Mouse (Mus musculus): ENCODE data around the gene Fblim1. TPM values are rescaled to one million over a fixed set of nuclear protein-coding genes. Genes with fewer than 3 reads are reported as not detected.

The Fblim1 gene
- polyA plus RNA-seq, 1 experiment, result 35.2 TPM

DNA sequence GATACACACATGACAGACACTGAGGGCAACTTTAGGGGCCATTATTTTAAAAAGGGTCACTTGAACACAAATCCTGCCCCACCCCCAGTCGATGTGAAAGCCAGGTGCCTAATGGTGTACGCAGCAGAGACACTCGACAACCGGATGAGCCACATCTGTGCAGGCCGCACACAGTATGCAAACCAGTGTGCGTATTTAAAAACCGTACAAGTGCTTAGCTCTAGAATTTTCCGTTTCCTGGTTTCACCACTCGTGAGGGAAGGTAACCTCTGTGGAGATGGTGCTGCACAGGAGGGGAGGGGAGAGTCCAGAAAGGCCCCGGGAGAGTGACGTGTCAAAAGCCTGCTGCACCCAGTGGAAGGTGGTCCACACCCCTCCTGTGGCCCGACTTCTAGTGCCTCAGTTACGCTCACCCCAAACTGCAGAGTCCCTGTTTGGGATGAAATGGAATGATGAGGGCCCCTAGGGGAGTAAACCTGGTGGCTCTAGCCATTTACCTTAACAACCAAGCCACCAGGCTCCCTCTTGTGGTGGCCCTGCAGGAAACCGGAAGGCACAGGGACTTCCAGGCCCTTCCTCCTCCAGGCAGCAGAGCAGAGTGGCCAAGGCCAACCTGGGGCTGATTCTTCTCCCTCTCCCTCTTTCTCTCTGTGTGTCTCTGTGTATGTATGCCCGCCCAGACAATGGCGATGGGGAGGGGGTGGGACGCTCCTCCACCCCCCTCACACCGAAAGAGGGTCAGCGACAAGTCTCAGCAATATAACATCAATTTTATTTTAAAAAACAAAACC, 19.3 kb upstream of the Fblim1 start:
- DNase-seq (ENCODE audit: low read depth), result no peak

DNA sequence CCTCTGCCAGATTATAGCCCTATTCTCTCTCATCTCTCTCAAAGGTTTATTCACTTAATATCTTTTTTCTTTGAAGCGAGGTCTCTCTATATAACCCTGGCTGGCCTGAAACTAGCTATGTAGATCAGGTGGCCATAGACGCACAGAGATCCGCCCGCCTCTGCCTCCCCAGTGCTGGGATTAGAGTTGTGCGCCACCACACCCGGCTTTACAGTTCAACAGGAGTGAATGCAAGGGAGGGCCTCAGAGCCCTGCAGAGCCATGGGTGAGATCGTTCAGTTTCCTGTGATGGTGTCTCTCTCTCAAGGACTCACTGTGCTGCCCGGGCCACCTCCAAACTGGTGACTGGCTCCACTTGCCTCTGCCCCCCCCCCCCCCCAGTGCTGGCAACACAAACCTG, 18.2 kb upstream of the Fblim1 start:
- DNase-seq (ENCODE audit: low read depth), result no peak

DNA sequence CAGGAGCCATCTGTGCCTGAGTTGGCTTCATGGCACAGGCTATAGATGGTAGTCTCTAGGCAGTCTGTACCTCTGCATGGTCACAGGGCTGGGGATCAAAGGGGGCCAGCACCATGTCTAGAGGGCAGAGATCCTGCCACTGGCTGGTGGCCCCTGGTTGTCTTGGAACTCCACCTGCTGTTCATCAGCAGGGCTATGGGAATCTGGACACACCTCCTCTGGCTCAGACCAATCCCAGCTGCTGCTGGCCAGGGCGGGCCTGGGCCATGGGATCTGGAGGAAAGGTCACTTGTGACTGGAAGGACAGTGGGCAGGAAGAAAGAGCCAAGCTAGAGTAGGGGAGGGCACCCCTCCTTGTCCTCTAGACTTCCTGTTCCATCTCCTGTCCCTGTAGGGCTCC, 17.8 kb upstream of the Fblim1 start, which contains the start of gene Slc25a34:
TSS of gene Slc25a34 (minus strand) at position 156 of the 400 bp plus-strand sequence.
- no peak for DNase-seq (ENCODE audit: low read depth)

DNA sequence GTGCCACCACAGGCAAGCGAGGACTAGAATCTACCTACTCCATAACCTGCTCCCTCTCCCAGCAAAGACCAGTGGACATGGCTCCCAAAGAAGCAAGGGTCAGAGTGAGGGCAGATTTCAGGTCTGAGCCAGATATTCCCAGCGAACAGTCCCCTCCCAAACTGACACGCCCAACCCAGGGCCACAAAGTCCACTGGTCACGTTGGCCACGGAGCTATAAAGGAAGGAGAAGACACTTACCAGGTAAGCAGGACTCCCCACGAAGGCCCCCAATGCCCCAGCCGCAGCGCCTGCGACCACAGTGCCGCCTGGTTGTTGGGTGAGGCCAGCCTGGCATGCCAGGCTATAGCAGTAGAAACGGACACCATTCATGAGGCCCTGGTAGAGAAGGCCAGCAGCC, 17.1 kb upstream of the Fblim1 start:
- no peak for DNase-seq (ENCODE audit: low read depth)

DNA sequence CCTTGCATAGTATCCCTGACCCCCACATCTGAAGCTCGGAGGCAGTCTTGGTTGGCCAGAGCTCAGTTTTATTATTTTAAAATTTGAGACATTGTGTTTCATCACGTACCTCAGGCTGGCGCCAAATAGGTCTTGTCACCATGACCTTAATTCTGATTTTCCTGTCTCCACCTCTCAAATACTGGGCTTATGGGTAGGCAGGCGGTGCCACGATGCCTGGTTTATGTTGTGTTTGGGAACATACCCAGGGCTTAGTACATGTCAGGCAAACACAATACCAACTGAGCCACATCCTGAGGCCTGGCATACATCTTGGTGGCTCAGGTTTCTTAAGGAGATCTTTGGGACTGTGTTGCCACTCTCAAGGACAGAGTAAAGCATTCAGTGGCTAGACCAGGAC, 16.7 kb upstream of the Fblim1 start:
- DNase-seq (ENCODE audit: low read depth), result no peak

DNA sequence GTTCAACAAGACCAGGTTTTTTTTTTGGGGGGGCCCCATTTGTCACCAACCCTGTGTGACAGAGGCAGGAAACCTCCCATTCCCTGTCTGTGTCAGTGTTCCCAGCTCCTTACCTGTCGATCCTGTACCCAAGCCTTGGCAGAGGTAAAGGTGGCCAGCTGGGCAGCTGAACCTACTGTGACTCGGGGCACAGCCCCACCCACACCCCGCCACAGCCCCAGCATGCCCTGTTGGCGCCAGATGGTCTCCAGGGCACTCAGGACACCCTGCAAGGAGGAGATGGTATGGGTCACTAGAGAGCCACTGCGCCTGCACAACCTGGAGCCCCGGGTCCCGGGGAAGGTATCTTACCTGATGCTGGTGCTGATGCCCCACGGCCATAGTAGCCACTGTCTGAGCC, 16.2 kb upstream of the Fblim1 start:
- no peak for DNase-seq (ENCODE audit: low read depth)

DNA sequence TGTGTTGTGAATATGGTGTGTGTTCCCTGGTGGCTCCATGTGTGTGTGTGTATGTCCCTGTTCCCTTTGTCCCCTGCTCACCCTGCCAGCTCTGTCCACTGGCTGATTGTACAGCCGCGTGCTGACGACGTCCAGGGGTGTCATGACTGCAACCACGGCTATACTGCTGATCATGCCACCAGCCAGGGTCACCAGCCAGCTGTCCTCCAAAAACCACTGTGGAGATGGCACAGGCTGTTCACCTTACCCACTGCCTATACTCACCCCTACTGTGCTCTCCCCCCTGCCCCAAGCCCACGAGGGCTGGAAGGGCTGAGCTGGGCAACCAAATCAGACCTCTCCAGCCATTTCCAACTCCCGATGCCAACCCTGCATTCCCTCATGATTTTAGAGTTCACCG, 15.4 kb upstream of the Fblim1 start:
- DNase-seq (ENCODE audit: low read depth), result no peak

DNA sequence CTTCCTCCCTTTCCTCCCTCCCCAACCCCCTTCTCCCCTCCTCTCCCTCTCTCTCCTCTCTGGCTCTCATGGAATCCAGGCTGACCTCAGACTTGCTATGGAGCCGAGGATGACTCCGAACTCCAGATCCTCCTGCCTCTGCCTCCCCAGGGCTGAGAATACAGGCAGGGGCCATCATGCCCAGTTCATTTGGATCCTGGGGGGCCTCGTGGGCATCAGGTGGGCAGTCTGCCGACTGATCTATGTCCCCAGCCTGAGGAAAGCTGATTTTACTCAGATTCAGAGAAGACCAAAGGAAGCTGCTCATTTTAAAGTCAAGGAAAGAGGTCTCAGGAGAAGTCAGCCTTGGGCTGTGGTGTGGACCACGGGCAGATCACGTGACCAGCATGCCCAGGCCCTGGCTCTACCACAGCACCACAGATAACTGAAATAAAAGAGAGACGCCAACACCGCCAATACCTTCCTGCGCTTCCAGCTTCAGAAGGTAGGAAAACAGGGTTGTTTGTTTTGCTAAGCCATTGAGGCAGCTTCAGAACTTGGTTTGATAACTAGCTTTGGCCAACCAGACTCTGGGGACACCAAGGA, 13.5 kb upstream of the Fblim1 start:
- DNase-seq (ENCODE audit: low read depth), result no peak

DNA sequence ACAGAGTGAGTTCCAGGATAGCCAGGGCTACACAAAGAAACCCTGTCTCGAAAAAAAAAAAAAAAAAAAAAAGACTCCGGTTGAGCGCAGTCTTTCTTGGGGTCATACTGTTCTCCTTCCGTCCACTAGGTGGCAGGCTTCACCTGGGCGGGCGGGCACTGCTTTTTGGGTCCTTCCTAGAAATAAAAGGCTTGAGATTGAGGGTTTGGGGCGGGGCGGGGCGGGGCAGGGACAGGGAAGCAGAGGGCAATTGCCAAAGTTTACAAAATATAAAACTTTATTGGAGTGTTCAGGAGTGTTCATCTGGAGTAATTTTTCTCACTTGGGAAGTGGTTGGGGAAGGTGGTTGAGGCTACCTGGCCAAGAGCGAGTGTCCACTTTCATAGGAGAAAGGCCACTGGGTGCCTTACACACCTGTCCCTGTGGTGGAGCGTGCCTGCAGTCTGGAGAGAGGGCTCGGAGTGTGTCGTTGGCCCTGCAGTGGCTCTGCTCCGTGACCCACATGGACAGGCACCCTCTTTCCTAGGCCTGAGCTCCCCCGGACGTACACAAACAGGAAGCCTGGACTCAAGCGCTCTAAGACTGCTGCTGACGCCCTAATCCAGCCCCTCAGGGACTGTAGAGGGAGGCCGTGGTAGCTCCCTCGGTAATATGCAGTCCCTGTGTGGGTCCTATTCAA, 12.8 kb upstream of the Fblim1 start, which contains the start of gene Tmem82:
TSS of gene Tmem82 (minus strand) at position 69 of the 679 bp plus-strand sequence.
- DNase-seq (ENCODE audit: low read depth), result no peak

DNA sequence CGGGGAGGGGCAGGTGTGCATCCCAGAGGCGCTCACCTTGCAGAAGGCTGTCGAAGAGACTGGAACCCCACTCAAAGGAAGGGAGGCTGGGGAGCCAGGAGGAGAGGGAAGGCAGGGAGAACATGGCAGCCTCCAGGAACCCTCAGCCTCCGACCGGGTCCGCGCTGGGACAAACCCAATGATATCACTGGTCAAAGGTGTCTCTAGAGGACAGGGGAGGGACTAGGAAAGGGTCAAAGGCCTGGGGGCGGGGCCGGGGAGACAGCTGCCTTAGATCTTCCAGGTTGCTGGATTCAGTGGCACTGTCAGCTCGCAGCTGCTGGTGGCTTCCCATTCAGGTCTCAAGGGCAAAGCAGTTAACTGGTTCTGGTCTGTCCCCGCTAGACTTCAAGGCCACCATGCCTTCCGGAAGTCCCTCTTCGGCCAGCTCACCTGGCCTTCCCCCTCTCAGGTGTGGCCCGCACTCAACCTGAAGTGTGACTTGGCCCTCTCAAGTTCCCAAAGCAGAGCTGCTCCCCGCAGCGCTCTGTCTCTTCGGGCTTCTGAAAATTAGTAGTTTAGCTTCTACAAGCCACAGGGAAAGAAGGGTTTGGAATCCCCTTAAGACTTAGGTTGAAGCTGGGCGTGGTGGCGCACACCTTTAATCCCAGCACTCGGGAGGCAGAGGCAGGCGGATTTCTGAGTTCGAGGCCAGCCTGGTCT, 12.1 kb upstream of the Fblim1 start:
- no peak for DNase-seq (ENCODE audit: low read depth)

DNA sequence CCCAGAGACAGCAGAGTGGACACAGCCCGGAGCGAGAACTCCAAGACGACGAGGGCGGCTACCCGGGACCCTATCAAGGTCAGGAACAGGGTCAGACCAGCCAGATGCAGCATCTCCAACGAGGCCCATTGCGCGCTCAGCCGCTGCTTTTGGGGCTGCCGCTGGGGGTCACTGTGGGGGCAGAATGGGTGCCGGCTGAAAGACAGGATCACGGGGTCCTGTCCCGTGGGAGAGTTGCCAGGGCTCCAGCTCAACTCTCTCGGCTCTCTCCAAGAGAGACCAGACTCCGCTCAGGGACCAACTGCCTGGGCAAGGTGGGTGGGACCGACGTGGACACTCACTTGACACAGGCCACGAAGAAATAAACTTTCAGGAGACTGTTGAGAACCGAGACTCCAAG, 11.4 kb upstream of the Fblim1 start:
- no peak for DNase-seq (ENCODE audit: low read depth)

DNA sequence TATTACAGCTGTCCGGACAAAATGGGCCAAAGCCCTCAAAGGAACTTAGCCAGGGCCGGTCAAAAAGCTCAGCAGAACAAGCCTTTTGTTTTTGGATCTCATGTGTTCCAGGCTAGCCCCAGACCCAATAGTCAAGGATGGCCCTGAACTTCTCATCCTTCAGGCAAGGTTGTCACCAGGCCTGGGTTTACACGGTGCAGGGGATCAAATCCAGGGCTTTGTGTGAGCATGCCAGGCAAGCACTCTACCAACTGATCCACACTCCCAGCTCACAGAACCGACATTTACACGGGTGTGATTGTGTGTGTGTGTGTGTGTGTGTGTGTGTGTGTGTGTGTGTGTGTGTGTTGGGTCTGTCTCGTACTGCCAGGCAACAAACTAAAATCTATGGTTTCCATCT, 10.9 kb upstream of the Fblim1 start:
- no peak for DNase-seq (ENCODE audit: low read depth)

DNA sequence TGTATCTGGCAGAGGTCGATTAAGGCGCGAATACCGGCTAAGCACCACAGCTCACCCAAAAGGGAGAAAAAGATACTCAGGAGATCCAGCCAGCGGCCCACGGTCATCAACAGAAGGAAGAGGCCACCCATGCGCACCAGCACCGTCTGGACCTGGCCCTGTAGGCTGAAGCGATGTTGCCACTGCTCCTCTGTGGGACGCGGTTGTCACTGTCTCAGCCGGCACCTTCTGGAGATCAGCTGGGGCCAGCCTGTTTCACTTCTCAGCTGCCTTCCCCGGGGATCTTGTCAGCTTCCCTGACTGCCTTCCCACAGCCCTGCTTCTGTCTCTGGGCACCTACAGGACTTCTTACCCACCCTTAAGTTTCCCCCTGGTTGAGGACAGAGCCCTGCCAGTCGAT, 9.1 kb upstream of the Fblim1 start:
- DNase-seq (ENCODE audit: low read depth), result no peak

DNA sequence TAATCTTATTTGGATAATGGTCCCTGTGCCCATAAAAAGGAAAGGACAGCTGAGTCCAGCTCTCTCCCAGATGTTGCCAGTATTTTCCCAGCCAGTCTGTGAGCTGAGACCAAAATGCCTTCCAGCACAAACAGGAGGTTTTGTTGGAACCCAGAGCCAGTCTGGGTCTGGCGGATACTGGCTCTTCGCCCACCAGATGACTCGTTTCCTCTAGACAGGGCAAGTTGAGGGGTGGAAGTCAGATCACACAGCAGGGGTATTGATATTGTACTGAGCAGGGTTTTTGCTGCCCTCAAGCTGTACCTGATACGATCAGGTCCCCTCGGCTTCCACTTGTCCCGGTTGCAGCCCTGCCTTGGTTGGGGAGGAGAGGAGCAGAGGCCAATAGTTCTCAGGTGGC, 3.6 kb upstream of the Fblim1 start:
- no peak for DNase-seq (ENCODE audit: low read depth)

DNA sequence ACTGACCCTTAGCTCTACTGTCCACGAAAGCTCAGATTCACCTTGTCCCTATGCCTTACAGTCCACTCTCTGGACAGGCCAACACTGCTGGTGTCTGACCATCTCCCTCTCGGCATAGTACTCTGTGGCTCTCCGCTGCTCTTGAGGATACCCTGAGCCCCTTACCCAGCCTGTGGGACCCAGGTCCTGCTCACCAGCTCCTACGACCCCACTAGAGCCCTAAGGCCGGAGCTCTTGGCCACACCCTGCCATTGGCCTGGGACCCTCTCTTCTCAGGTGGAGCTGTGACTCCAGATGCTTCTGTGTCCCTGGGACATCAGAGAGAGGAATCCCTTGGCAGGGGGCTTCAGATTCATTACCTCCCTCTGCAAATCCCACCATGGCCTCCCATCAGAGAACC, 475 bp downstream of the Fblim1 start:
- no peak for DNase-seq (ENCODE audit: low read depth)

DNA sequence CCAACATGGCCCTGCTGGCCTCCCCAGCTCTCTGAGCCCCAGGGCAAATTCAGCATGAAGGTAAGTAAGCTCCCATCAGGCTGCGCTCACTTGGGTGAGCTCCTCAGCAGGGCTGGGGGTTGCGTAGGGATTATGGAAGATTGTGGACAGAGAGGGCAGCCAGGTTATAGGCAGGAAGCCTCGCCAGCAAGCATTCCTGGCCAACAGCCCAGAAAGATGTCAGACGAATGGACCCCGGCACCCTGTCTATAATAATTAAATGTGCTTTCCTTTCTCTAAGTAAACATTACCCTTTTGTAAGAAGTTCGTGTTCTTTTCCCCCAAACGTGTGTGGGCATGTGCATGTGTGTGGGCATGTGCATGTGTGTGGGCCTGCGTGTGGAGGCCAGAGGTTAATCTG, 1.4 kb downstream of the Fblim1 start:
- no peak for DNase-seq (ENCODE audit: low read depth)

DNA sequence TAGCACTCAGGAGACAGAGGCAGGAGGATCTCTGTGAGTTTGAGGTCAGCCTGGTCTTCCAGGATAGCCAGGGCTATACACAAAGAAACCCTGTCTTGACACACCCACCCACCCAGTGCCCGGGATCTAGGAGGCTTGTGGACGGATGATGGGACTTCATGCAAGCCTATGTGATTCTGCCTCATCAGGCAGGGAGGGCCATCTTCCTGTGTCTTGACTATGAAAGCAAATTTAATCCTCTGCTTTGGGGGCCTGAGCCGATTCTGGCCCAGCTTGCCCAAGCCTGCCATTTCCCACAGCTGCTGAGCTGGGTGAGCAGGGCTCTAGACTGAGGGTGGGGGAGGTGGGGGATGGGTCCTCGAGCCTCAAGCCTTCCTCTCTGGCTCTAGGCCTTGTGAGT, 2.0 kb downstream of the Fblim1 start:
- DNase-seq (ENCODE audit: low read depth), result no peak

DNA sequence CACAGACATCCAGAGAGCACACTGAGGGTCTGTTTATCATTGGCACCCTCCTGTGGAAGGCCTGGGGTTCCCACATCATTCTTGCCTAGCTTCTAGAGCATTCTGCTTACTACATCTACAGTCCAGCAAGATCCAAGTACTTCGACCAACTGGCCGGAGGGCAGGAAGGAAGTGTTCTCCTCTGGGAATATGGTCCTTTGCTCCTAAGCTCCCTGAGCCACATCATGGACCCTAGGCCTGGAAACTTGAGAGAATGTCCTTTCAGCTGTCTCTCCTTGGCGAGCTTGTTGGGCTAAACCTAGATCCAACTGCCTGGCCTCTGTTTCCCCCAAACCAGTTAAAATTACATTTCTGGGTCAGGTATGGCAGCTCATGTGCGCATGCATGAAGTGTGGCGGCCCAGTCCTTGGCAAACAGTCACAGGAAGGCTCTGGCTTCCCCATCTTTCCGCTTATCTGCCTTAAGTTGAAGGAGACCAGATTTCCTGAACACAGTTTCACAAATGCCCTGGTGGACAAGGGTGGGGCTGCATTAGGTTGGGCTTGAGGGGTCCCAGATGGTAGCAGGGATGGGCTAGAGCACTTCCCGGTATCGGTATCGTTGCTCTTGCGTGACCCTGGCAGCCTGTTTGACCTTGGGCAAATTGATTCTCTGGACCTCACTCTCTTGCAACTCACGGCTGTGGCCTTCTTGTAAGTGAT, 3.2 kb downstream of the Fblim1 start:
- no peak for DNase-seq (ENCODE audit: low read depth)

DNA sequence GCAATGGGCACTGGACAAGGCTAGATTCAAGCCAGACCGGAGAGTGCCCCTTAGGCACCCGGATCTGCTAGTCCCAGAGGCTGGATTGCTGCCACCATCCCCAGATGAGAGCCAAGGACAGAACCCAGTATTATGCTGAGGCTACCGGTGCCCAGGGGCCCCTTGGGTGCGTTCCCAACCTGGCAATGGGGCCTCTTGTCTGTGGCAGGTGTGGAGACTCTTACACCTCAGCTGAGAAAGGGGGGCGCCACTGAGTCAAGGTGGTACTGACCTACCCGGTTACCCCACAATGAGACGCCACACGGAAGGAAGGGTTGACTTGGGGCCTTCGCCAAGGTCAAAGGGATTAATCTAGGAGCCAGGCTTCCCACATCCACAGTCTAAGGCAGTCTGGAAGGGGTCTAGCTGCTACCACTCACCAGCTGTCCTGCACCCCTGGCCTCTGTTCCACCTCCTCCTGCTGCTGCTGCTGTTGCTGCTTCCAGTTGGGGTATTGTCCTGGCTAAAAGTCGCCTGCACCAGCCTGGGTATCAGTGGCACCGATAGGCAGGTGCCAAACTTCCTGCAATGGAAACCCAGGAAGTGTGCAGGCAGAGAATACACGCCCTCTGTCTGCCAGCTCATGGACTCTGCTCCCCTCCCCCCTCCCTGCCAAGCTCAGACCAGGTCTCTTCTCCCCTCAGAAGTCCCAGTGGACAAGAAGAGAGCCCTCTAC, 4.6 kb downstream of the Fblim1 start:
- no peak for DNase-seq (ENCODE audit: low read depth)

DNA sequence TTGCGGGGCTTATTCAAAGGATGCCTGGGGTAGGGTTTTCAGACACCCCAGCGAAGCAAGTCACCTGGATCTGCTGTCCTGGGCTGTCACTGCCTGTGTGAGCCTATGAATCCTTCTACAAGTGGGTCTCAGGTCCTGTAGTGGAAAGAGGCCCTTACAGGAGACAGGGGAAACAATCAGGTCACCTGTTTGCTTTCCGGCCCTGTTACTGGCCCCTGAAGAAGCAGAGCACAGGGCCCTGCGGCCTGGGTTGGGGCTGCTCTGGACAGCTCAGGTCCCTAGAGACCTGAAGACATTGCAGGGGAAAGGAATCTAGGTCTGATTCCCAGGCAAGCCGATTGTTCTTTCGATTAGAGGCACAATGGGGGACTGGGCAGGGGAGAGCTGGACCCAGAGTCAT, 5.5 kb downstream of the Fblim1 start:
- DNase-seq (ENCODE audit: low read depth), result no peak

Data from gonadal fat pad, adult 2 months (tissue).